Mouse (Mus musculus): ENCODE data around the gene Dlg5.

The Dlg5 gene

GRCm38 (mm10) chr14:24234411-24234810 is 11.3 kb downstream of the Dlg5 start:
- DNase-seq (ENCODE audit: low spot score in 2 of 2), result no peak

GRCm38 (mm10) chr14:24232641-24233633 is 12.8 kb downstream of the Dlg5 start:
- DNase-seq (ENCODE audit: low spot score in 2 of 2), result no peak

DNA sequence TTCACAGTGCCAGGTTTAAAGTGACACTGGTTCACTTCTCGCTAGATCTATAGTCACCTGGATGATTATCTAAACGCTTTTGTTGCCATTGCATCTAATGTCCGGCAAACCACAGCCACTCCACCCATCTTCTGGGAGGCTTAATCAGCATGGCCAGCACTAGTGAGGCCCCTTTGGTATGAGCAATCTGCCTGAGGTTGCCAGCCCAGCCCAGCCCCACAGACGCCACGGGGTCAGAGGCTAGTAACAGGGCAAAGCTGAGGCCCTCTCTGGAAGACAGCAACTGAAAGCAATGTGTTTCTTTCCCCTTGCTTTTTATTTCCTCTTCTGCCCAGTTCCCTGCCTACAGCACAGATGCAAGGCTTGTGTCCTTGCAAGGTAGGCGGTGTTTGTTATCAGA is 17.2 kb downstream of the Dlg5 start:
- DNase-seq (ENCODE audit: low spot score in 2 of 2), result no peak

DNA sequence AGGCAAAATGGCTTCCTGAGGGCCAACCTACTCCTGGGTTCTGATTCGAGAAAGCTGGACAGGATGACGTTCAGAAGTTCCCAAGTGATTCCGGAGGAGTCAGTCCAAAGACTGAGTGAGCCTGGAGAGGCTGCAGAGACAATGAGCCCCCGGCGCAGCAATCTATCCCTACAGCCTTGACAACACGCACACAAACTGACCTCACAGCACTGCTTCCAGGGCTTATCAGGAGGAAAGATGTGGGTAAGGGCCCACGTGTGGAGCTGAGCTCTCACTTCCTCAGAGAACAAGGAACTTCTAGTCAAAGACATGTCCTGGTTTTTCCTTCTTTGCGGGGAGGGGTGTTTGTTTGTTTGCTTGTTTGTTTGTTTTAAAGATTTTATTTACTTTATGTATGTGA is 18.7 kb downstream of the Dlg5 start:
- no peak for DNase-seq (ENCODE audit: low spot score in 2 of 2)

GRCm38 (mm10) chr14:24226344-24226743 is 19.4 kb downstream of the Dlg5 start:
- DNase-seq (ENCODE audit: low spot score in 2 of 2), result no peak

DNA sequence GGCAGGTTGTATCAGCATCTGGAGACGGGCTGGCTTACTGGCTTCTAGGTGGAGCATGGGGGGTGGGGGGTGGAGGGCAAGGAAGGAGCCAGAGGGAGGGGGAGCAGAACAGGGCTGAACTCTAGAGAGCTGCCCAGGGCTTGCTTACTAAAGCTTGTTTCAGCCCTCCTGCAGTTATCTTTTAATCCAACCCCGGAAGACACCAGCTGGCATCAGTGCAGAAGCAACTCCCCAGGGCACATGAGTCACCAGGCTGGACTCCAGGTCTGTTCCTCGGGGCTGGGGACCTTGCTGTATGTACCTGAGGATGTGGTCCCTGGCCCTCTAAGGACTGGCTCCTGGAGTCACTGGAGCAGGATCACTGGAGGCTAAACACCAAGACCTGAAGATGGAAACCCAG is 23.0 kb downstream of the Dlg5 start:
- no peak for DNase-seq (ENCODE audit: low spot score in 2 of 2)

DNA sequence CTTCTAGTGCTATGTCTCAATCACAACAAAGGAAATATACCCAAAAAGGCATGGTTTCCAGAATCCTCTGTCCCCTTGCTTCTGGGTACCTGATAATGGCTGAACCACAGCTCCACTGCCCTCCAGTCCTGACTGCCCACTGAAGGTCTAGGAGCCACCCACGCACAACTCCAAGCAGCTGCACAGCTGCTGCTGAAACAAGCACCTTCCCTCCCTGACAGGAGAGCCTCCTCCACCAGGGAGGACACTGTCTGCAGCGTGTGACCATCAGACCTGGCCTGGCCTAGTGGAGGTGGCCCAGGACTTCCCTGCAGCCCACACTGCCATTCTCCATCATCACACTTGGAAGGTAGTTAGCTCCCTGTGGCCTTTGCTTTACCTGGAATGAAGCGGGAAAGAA is 23.4 kb downstream of the Dlg5 start:
- no peak for DNase-seq (ENCODE audit: low spot score in 2 of 2)

GRCm38 (mm10) chr14:24217362-24217722 is 28.4 kb downstream of the Dlg5 start:
- no peak for DNase-seq (ENCODE audit: low spot score in 2 of 2)

DNA sequence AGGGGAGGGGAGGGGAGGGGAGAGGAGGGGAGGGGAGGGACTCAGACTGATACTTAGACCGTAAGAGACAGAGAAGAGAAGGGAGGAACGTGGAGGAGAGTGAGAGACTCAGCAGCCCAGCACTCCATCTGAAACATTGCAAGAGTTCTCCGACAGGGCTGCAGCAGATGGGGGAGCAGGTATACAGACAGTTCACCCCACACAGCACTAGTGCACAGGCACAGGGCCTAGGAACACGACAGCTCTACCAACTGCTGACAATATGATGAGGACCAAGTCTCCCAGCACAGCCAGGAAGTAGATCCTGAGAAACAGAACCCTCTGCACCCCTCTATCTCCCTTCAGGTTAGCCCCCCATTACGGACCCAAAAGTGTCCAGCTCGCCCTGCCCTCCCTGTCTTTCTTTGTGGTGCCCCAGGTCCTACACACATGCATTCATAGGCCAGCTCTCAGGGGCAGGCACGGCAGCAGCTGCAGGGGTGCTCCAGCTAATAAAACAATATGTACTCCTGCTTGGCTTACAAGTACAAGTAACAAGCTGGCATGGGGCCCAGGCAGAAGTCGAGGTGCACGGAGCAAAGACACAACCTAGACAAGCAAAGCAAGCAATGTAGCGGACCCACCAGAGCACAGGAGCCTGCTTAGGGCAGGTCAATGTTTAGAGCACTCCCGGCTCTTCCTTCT is 28.9 kb downstream of the Dlg5 start:
- DNase-seq (ENCODE audit: low spot score in 2 of 2), result no peak

- DNase-seq (ENCODE audit: low spot score in 2 of 2), result no peak
These were observed 29.7 kb downstream of the Dlg5 start for GRCm38 (mm10) chr14:24216064-24216463.

GRCm38 (mm10) chr14:24214436-24214835 is 31.3 kb downstream of the Dlg5 start:
- no peak for DNase-seq (ENCODE audit: low spot score in 2 of 2)

DNA sequence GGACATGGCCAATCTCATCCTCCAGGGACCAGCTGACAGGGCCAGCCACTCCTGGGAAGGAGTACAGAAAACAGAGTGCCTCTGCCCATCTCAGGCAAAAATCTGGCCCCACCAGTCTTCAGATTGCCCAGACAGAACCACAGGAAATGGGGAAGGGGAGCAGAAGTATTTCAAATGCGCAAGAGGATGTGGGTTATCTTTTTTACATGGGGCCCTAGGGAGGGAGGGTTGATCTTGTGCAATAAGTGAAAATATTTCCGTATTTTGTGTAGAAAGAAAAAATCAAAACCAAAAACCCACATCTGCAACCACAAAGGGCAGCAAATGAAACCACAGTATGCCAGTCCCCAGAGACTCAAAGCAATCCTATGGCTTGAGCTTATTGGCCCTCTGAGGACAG is 32.4 kb downstream of the Dlg5 start:
- no peak for DNase-seq (ENCODE audit: low spot score in 2 of 2)

DNA sequence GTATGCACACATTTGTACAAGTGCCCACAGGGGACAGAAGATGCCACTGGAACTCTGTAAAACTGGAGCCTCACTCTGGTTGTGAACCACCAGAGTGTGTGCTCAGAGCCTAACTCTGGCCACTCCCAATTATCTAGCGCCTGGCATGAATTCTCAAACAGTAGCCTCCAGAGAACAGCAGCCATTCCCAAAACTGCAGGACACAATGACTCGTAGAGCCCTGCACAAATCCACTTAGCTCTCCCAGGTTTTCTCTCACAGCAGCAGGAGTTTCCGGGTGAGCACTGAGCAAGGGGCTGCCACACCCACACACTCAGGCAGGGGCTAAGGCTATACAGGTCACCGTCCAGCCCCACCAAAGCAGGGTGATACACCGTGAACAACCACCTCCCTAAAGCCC is 32.9 kb downstream of the Dlg5 start:
- no peak for DNase-seq (ENCODE audit: low spot score in 2 of 2)

GRCm38 (mm10) chr14:24207360-24207752 is 38.4 kb downstream of the Dlg5 start:
- DNase-seq (ENCODE audit: low spot score in 2 of 2), result no peak

DNA sequence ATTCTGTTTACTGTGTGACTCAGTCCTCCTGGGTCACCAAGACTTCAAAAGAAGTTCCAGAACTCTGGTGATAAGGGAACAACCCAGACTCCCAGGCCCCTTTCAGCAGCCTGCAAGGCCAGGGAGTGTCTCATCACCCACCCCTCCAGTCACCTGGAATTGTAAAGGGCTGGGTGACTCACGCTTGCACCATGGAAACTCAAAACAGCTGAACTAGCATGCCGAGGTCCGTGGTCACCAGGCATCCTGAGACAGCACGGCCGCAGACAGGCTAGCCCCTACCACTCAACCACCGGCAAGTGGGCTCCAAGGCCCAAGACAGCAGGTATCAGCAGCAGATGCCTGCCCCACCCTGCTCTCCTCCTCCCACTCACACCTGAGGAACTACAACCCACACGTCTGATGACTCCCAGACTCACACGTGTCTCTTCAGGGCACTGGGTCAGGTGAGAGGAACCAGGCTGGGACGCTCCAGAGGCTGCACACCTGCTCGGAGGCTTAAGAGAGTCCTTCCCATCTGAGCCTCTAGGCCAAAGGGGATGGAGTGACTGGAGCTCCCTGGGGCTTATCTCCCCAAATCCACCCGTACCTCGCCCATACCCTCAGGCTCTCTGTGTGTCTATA is 38.9 kb downstream of the Dlg5 start:
- DNase-seq (ENCODE audit: low spot score in 2 of 2), result no peak

DNA sequence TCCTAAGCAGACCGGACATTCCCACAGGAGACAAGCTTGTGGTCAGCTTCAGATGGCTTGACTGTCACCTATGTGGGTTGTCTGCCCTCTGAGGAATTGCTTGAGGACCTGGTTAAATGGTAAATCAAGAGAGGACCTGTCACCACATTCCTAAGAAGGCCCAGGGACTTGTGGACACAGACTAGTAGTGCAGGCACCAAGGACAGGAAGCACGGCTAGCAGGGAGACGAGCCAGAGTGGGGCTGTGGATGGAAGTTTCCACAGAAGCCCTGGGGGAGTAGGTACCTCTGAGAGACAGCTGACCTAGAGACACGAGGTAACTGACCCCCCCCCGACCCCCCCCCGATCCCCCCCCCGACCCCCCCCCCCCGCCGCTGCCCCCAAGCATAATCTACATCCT is 39.4 kb downstream of the Dlg5 start:
- DNase-seq (ENCODE audit: low spot score in 2 of 2), result no peak

GRCm38 (mm10) chr14:24205281-24205871 is 40.3 kb downstream of the Dlg5 start:
- DNase-seq (ENCODE audit: low spot score in 2 of 2), result no peak

- DNase-seq (ENCODE audit: low spot score in 2 of 2), result no peak
These were observed 42.5 kb downstream of the Dlg5 start for GRCm38 (mm10) chr14:24203210-24203609.

- no peak for DNase-seq (ENCODE audit: low spot score in 2 of 2)
These were observed 44.9 kb downstream of the Dlg5 start for GRCm38 (mm10) chr14:24200771-24201170.

- no peak for DNase-seq (ENCODE audit: low spot score in 2 of 2)
These were observed 46.0 kb downstream of the Dlg5 start for GRCm38 (mm10) chr14:24199732-24200131.

DNA sequence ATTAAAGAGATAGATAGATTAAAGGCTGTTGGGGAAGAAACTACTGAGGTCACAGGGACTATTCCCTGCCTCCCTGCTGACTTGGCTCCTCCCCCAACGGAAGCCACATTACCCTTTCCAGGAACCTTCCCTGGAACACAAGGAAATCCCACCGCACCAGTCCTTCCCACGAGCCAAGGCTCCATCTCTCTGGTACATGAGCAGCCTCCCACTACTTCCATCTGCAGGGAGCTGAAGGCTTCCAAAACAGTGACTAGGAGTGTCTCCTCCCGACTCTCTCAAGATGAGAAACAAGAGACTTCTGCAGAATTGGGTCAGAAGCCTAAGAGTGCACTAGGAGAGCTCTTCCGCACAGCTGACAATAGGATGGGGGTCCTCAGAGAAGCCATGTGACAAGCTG is 47.9 kb downstream of the Dlg5 start:
- DNase-seq (ENCODE audit: low spot score in 2 of 2), result no peak

DNA sequence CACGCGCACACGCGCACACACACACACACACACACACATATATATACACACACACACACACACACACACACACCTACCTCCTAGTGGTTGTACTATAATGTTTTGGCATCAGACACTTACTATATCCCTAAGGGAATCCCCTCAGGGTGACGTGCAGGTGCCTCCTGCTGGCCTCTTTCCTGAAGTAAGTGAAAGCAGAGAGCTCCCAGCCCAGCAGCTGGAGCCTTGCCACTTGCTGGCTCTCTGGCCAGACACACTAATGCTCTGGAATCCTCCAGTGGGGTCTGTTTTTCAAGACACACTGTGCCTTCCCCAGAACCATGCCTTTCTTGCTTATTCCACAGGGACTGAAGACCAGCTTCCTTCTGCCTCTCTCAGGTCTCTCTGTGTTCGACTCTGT is 48.8 kb downstream of the Dlg5 start:
- no peak for DNase-seq (ENCODE audit: low spot score in 2 of 2)
